Mouse (Mus musculus) lung, adult 2 months (tissue): Measurements from ENCODE around the gene Tmem98.

Experiments
- CTCF ChIP-seq: fragments of 200-500 bp; IDR thresholded peaks from 2 replicates; pipeline ENCODE4 v1.5.1; 2011; ENCODE audit warnings: mild to moderate bottlenecking, low read length, control low read depth; ENCODE audit not compliant: insufficient read depth
- POLR2A ChIP-seq: fragments of 200-500 bp; IDR thresholded peaks from 2 replicates; pipeline ENCODE4 v1.6.1; 2011; ENCODE audit warnings: low read depth, mild to moderate bottlenecking, control low read depth, low read length, borderline replicate concordance; ENCODE audit errors: extremely low read depth

DNA sequence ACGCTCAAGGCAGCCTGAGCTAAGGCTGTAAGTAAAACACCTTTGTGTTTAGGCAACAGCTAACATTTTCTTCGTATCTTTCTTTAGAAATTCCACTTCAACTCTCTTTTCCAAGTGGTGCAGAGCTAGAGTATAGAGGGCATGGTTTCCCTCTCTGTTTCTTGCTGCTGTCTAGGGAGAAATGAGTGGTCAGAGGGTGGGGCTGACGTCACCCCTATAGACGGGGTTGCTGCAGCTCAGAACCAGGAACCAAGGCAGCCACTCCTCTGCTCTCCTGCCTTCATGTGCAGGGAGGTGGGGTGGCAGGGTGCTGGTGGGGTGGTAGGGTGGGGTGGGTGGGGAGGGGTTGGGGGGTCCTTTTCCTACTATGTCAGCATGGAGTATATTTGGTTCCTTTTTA is 25.9 kb downstream of the Tmem98 start:
- TF ChIP-seq CTCF (no peak), POLR2A (no peak)
